Mouse (Mus musculus) layer of hippocampus, adult 8-10 months (tissue): Measurements from ENCODE around the gene Pdcd6ip. TPM values are rescaled to one million over a fixed set of nuclear protein-coding genes. Genes with fewer than 3 reads are reported as not detected.
"Not testable (repeated sequence)": the region's sequence is repeated elsewhere in the genome, so short reads cannot be mapped to it uniquely, and the experiment has no call there.

Experiments used
- DNase-seq, 2 experiments: peaks; one replicate each; pipeline ENCODE4 v3.0.0; 2022; ENCODE audit warnings: low spot score in 2 of 2
- total RNA-seq, 4 experiments: library from RNA; stranded (reverse); gene quantifications; 2 replicates each; pipeline ENCODE4 v1.2.4; 2022

The Pdcd6ip gene
- 10 to 100 TPM; 65.8 to 74.4 (median 68.9) TPM for total RNA-seq

DNA sequence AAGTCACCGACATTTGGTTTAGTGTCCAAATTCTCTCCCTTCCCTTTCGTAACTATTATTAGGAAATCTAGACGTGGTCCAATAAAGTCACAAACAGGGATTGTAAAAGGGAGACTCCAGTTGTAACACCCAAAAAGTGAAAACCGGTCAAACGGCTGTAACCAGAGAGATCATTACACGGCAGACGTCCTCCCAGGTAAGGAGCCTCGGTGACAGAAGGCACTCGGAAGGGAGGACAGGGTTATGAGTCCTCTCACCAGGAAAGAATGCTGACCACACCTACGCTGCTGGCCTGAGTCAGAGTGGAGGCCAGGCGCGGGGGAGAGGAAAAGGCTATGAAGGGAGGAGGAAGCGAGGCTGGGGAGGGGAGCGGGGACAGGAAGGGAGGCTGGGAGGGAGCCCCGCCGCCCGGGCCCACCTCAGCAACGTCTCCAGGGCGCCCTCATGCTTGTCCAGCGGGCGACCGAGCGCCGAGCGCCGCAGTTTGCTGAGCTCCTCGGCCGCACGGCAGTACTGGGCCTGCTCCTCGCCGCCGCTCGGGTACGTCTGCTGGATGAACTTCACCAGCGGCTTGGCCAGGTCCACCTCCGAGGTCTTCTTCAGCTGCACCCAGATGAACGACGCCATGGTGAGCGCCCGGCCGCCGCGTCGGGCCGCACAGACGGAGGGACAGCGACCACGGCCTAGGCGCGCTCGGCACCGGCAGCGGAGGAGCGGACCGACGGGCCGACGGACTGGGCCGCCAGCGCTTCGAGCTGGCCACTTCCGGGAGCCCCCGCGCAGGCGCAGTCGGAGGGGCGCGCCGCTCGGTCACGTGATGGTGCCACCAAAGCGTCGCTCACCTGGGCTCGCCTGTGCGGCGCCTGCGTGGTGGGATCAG, at the start of gene Pdcd6ip:
Gene Pdcd6ip, minus strand, starts transcription at position 779 of the 880 bp plus-strand sequence.
- peak; percentile 84 to 91 for DNase-seq

DNA sequence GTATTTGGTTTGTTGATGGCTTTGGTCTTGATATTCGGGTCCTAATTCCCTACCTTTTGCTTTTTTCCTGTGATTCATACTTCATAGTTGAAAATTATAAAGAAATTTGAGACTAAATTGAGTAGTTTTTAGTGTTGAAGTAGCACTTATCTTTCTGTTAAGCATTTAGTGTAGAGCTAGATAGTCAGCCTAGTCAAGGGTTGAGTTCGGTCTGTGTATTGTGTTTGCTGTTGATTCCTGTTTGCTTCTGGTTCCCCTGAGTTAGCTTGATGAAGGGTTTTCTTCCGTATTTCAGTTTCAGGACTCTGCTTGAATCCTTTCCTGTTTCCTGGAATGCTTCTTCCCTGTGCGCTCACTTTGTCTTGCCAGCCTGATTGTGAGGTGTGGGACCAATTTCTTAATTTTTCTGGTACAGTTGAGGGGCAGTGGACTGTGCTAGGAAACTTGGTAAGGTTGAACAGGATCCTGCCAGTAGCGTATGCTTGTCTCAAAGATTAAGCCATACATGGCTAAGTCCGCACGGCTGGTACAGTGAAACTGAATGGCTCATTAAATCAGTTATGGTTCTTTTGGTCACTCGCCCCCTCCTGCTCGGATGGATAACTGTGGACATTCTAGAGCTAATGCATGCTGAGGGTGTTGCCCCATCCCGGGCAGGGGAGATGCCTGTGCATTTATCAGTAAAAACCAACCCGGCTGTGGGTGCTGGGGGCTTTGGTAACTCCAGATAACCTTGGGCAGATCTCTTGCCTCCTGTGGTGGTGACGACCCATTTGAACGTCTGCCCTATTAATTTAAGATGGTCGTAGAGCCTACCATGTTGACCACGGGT, 48.0 kb upstream of the Pdcd6ip start:
- DNase-seq: no peak

DNA sequence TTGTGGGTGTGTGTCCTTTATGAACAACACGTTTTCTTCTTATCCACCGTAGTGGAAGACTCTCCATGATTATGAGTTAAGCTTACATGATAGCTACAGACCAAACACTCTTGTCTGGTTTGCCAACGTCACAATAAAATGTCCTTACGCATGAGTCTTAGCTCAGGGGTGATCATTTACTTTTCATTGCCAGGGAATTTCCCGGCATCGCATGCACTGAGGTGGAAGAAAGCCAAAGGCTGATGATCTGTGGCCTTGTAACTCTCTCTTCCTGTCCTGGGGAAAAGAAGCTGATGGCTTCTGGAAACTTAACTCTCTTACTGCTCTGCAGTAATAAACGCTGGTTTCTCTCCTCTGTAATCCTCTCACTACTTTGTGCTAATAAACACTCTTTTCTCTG, 41.3 kb upstream of the Pdcd6ip start:
- DNase-seq: no peak

DNA sequence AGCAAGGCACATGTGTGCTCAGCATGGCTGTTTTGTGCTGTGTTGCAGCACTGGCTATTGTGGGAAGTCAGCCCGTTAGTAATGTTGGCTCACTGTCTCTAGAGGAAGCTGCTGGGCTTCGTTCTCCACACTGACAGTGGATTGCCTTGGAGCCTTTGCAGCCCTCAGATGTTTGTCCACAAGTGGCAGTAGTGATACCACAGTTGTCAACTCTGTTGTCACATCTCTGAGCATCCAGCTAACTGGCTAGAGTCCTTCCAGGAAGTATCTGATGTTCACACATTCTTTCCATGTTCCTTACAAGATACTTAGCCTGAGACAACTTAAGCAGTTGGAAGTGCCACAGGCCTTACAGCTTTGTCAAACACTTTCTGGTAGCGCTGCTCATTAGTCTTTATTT, 35.2 kb upstream of the Pdcd6ip start:
- no peak for DNase-seq

DNA sequence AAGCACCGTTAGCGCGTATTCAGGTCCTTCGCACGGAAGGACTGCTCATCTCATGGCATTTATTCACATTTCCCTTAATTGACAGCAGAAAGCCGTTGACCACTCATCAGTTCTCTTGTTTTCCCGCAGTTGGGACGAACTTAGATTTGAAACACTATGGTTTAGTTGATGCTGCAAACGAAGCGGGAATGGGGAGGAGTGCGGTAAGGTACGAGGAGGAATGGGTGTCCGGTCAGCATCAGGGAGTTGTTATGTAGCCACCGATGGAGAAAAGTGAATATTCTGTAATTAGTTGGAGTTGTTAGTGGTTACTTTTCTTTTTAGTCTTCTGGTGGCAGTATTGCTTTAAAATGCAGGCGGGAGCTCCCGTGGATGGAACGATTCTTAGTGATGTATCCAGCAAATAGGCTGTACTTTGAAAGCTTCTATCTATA, 34.3 kb upstream of the Pdcd6ip start:
- peak in 1 of 2 experiments; percentile 37 for DNase-seq

DNA sequence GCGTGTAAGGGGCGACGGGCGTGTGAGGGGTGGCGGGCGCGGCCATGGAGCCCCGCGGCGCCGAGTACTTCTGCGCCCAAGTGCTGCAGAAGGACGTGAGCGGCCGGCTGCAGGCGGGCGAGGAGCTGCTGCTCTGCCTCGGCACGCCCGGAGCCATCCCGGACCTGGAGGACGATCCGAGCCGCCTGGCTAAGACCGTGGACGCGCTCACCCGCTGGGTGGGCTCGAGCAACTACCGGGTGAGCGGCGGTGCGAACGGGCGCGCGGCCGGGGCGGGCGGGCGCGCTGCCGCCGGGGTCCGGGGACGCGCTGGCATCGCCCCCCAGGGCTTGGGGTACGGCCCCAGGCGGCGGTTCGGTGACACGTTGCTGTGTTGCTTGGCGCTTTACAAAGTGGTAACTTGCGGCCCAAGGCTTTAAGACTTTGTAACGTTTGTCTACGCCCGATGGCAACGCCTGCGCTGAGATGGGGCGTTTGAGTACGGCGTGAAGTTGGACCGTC, 33.6 kb upstream of the Pdcd6ip start:
- peak in 1 of 2 experiments; percentile 23 for DNase-seq

DNA sequence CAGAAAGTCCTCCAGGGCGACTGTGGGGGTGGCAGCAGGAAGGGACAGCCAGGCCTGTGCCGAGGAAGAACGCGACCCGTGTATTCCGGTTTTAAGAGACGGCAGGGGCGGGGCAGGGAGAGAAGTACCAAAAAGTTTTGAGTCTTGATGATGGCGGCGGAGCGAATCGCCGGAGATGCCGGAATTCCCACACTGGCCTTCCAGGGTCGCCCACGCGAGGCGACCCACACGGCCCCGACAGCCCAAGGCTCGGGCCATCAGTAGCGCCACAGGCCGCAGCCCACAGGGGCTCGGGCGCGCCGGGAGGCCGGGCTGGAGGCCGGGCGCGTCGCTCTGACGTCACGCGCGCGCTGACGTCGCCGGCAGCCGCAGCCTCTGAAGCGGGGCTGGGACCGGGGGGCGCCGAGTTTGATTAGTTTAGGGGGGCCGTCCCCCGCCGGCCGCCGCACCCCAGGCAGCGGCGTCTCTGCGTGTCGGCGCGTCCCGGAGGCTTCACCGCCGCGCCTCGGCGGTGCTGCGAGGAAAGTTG, 33.1 kb upstream of the Pdcd6ip start, which contains the start of gene Clasp2:
Gene Clasp2, plus strand, starts transcription at position 366 of the 529 bp plus-strand sequence.
- DNase-seq: peak; percentile 44 to 60

DNA sequence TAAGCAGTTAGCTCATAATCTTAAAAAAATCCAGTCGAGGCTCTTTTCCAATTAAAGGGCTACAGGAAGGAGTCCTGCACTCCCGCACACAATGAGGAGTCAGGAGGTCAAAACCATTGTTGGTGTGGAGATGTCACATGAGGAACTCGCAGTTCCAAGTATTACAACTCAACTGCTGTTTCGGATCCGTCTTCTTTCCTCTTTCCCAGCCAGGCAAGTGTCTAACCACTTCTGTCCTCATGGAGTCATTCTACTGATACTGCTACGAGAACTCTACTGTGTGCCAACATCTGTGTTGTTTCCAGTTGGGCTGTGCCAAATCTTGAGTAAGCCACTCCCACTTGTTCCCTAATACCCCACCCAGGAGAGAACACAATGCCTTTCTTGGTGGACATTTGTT, 30.9 kb upstream of the Pdcd6ip start:
- DNase-seq: no peak

DNA sequence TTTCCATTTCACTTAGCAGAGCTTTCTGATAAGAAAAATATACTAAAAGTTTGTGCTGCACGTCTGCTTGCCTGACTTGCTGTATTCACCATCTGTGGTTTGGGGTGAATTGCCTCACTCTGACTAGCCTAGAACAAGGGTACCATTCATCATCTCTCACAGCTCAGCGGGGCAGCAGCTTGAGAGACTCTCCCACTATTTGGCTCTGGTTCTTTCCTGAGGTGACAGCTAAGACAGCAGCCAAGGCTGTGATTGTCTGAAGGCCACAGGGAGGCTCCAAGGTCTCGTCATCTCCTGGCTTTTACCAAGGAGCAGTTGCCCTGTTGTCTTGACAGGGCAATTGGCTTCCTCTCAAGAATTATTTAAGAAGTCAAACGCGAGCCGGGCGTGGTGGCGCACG, 30.0 kb upstream of the Pdcd6ip start:
- DNase-seq: peak; percentile 21 to 35

DNA sequence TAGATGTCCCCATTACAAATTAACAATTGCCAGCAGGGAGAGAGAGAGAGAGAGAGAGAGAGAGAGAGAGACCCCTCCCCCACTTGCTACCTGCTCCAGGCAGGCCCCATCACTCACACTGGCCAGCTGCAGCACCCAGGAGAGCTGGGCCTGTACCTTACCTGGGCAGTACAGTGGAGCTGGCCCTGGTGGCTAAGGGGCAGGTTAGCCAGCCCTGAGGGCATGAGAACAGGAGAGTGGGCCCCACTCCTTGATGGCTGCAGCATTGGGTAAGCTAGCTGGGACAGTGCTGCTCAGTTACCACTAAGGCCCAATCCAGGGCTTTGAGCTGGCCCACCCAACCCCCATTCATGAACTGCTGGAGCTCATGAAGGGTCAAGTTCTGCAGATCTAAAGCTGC, 27.9 kb upstream of the Pdcd6ip start:
- DNase-seq: no peak

DNA sequence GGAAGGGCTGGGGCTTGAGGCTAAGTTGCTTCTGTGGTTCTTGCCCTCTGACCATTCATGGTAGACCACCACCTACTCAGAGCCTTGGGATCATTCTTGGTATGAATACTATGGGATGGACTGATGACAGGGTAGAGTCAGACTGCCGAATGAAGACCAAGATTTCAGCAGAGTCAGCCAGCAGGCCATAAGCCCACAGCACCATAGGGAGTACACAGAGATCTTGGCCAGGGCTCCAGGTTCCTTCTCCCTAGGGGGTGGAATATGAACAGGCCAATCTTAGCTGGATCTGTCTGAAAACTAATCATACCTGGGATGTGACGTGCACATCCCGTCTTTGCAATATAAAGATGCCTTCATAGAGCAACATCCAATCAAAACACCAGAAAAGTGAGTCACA, 23.5 kb upstream of the Pdcd6ip start:
- no peak for DNase-seq

DNA sequence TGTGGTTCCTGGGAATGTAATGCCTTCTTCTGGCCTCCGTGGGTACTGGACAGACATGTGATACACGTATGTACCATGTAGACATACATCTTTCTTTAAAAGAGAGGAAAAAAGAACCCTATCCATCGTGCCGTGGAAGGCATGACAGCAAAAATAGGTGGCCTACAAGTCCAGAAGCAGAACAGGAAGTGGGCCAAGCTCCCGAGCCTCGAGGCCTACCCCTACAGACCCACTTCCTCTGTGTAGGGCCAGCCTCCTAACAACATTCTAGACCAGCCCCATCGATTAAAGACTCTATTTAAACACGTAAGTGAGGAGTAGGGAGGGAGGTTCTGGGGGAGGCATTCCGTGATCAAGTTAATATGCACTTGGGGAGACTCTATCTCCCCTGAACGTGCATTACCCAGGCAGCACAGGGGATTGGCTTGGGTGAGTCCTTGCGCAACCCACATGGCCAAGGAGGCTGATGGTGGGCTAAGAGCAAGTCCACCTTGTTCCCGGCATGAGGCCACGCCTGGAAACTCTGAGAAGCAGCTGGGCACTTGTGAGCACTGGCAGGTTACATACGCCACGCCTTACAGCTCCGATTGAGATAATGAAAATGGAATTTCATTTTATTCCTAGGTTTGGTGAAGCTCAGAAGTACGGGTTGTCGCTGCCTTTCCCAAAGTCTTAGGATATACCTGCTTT, 19.1 kb upstream of the Pdcd6ip start:
- no peak for DNase-seq

DNA sequence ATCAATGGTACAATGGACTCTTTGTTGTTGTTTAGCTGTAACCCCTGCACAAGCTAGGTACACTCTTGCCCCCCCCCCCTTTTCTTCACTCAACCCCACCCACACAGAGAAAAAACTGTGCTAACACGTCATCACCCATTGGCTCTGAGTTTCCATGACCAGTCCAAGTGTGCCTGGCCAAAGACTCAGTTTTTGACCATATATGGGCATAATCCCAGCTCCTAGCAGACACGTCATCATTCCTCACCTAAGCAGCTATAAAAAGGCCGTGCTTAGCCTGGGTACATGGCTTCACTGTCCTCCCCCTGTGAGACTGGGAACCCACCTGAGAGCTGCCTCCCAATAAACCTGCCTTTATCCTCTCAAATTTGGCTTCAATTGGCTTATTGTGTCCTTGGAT, 18.1 kb upstream of the Pdcd6ip start:
- DNase-seq: no peak

DNA sequence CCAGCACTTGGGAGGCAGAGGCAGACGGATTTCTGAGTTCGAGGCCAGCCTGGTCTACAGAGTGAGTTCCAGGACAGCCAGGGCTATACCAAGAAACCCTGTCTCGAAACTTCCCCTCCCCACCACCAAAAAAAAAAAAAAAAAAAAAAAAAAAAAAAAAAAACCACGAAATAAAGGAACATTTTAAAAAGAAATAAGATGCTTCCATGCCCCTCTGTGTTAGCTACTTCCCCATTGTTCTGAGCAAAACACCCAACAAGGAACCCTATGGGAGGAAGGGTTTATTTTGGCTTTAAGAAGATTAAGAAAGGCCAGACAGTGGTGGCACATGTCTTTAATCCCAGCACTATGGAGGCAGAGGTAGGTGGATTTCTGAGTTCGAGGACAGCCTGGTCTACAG, 17.6 kb upstream of the Pdcd6ip start:
- not testable (repeated sequence) for DNase-seq

DNA sequence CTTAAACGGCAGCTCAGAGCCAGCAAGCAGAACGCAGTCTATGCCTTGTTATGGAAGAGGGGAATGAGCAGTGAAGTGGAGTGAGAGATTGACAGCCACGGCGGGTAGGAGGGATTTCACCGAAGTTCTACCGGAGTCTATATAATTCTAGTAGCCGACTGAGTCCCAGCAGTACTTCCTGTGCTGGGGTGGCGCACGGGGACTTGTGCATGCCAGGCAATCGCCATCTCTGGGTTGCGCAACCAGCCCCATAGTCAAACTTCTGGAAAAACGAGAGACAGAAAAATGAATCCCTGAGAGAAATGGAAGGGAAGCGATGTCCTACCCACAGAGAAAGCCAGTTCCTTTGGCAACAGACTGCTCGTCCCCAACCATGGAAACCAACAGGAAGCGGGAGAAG, 16.6 kb upstream of the Pdcd6ip start:
- DNase-seq: no peak

DNA sequence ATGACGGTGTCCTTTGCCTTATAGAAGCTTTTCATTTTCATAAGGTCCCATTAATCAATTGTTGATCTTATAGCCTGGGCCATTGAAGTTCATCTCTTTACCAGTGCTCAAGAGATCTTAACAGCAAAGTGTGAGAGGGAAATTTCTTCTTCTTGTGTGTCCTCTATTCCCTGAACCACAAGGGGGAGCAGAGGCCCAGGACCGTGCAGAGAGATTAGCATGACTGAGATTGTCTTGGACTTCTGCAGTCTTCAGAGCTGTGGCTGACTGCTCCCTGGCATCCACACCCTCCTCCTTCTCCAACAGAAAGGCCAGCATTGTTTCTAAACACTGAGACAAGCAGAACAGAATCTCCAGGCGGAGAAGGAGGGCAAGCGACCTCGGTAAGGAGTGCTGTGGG, 11.0 kb upstream of the Pdcd6ip start:
- peak in 1 of 2 experiments; percentile 34 for DNase-seq

DNA sequence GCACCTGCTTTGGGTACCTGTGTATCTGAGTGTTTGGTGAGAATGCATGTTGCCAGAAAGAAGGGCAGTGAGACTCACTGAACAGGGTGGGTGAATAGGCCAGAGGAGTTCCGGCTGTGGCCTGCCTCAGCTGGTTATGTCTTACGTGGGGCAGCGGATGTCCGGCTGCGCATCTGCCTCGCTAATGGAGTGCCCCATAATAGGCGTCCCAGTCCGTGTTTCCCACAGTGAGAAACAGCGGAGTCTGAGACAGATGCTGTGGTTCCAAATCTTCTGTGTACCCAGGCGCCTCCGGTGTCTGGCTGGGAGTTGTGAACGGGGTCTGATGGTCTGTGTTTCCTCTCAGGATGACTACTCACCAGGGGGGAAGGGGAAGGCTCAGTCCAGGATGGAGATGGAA, 2.8 kb upstream of the Pdcd6ip start:
- DNase-seq: no peak

DNA sequence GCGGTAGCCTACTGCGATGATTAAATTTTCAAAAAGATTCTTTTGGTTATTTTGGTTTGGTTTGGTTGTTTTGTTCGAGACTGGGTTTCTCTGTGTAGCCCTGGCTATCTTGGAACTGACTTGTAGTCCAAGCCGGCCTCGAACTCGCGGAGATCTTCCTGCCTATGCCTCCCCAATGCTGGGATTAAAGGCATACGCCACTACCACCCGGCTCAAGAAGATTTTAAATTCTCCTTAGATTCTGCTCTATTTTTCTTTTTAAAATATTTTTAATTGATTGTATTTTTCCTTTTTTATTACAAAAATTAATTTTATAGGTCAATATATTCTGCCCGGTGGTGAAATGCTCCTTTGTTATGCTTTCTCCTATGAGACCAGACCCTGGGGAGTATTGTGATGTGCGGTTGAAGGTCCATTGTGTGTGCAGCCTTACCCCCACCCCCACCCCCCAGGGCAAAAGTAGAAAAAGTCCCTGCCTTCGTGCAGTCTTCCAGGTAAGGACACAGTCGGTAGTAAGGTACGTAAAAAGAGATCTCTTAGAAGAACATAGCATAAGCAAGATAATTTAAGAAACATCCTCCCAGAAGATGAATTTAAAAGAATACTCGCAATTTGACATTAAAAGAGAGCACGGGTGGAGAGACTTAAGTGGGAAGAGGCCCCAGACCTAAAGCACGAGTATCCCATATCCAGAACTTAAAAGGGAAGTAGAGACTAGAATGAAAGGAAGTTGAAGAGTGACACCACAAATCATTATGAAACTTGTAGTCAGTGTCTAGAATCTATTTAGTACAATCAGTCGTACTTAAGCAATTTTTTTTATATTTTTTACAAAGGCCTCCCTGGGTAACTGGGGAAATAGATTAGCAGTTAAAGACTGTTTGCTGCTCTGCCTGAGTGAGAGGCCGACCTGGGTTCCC, 562 bp upstream of the Pdcd6ip start:
- DNase-seq: no peak

DNA sequence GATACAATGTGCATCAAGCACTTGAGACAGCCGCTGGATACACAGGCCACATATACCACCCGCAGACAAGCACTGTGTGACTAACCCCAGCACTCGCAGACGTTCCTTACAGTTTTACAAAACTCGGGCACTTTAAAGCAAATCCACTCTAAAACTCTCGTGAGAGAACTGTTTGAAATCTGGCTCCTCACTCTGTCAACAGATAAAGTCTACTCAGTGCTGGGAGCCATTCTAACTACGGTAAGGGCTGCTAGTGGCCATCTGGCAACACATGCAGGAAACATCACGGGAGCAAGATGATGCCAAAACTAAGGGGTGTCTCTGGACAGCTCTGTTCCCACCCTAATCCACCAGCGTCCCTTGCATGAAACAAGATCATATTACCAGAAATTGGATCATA, 1.2 kb downstream of the Pdcd6ip start:
- no peak for DNase-seq

DNA sequence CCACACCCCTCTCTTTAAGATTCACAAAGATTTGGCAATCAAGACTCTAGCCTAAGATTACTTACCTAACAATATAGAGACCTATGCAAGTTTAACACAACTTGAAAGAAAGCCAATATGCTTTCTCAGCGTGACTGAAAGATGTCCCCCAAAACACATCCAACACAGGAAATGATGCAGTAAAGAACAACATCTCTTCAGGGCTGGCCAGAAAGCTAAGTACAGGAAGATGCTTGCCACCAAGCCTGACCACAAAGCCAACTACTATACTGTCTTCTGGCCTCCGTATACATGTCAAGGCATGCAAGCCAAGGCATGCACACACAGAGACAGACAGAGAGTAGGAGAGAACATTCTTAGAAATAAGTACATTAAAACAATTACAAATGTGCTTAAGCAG, 2.0 kb downstream of the Pdcd6ip start:
- no peak for DNase-seq
